Mouse (Mus musculus): ENCODE measurements around the gene Diras2. TPM values are rescaled to one million over a fixed set of nuclear protein-coding genes. Genes with fewer than 3 reads are reported as not detected.

The Diras2 gene
- polyA plus RNA-seq, 1 experiment from 2014 or later, result 0.14 TPM

GRCm38 (mm10) chr13:52552822-52553477 is 21.9 kb upstream of the Diras2 start:
- Histone ChIP-seq H3K4me2 (no peak overlapping the region), H3K9me3 (ENCODE audit: low read depth, low read length) (no peaks in the 10 kb centered on the region), H3K4me3 (ENCODE audit: low read depth, low read length) (no peak overlapping the region), H3K4me1 (ENCODE audit: insufficient read depth) (no peaks in the 10 kb centered on the region), H3K9ac (no peak overlapping the region), H3K36me3 (ENCODE audit: insufficient read depth) (no peaks in the 10 kb centered on the region), H3K27ac (ENCODE audit: low read depth) (no peak overlapping the region), H3K27me3 (ENCODE audit: insufficient read depth, low read length) (no peaks in the 10 kb centered on the region)
- ATAC-seq (ENCODE audit: insufficient read depth) (no peak), DNase-seq (no peak)
- WGBS, result 69% methylated on average over 9 of the region's 9 CpGs
- no peak for TF ChIP-seq CTCF (IDR thresholded peaks at IDR 0.05; ENCODE audit: low read depth)

GRCm38 (mm10) chr13:52551275-52551674 is 20.2 kb upstream of the Diras2 start:
- Histone ChIP-seq H3K9me3 (ENCODE audit: low read depth, low read length) (no peaks in the 10 kb centered on the region), H3K4me2 (no peak overlapping the region), H3K27ac (ENCODE audit: low read depth) (no peak overlapping the region), H3K4me3 (ENCODE audit: low read depth, low read length) (no peak overlapping the region), H3K27me3 (ENCODE audit: insufficient read depth, low read length) (no peaks in the 10 kb centered on the region), H3K36me3 (ENCODE audit: insufficient read depth) (no peaks in the 10 kb centered on the region), H3K4me1 (ENCODE audit: insufficient read depth) (no peaks in the 10 kb centered on the region), H3K9ac (no peak overlapping the region)
- no peak for DNase-seq
- no peak for ATAC-seq (ENCODE audit: insufficient read depth)
- 77% methylated on average over 9 of the region's 9 CpGs for WGBS
- TF ChIP-seq CTCF (IDR thresholded peaks at IDR 0.05; ENCODE audit: low read depth), result no peak

- Histone ChIP-seq H3K4me3 (ENCODE audit: low read depth, low read length) (no peak overlapping the region), H3K27ac (ENCODE audit: low read depth) (no peak overlapping the region), H3K36me3 (ENCODE audit: insufficient read depth) (no peaks in the 10 kb centered on the region), H3K4me2 (no peak overlapping the region), H3K9ac (no peak overlapping the region), H3K4me1 (ENCODE audit: insufficient read depth) (no peaks in the 10 kb centered on the region), H3K27me3 (ENCODE audit: insufficient read depth, low read length) (no peaks in the 10 kb centered on the region), H3K9me3 (ENCODE audit: low read depth, low read length) (no peaks in the 10 kb centered on the region)
- ATAC-seq (ENCODE audit: insufficient read depth), result no peak
- 0 out of 2 replicates have a peak, but pooled peaks have one; percentile 4 for TF ChIP-seq CTCF (IDR thresholded peaks at IDR 0.05; ENCODE audit: low read depth)
- 58% methylated on average over 5 of the region's 5 CpGs for WGBS
- no peak for DNase-seq
Observed at GRCm38 (mm10) chr13:52550690-52551193, 19.7 kb upstream of the Diras2 start.

GRCm38 (mm10) chr13:52546288-52546687 is 15.2 kb upstream of the Diras2 start:
- 60% methylated on average over 6 of the region's 6 CpGs for WGBS
- Histone ChIP-seq H3K27me3 (ENCODE audit: insufficient read depth, low read length) (no peaks in the 10 kb centered on the region), H3K4me2 (no peak overlapping the region), H3K36me3 (ENCODE audit: insufficient read depth) (no peaks in the 10 kb centered on the region), H3K9ac (no peak overlapping the region), H3K27ac (ENCODE audit: low read depth) (no peak overlapping the region), H3K4me3 (ENCODE audit: low read depth, low read length) (no peak overlapping the region), H3K4me1 (ENCODE audit: insufficient read depth) (no peaks in the 10 kb centered on the region), H3K9me3 (ENCODE audit: low read depth, low read length) (no peaks in the 10 kb centered on the region)
- ATAC-seq (ENCODE audit: insufficient read depth) (no peak), DNase-seq (no peak)
- no peak for TF ChIP-seq CTCF (IDR thresholded peaks at IDR 0.05; ENCODE audit: low read depth)

- Histone ChIP-seq H3K4me1 (ENCODE audit: insufficient read depth) (no peaks in the 10 kb centered on the region), H3K27ac (ENCODE audit: low read depth) (no peak overlapping the region), H3K9me3 (ENCODE audit: low read depth, low read length) (no peaks in the 10 kb centered on the region), H3K4me2 (no peak overlapping the region), H3K27me3 (ENCODE audit: insufficient read depth, low read length) (no peaks in the 10 kb centered on the region), H3K36me3 (ENCODE audit: insufficient read depth) (no peaks in the 10 kb centered on the region), H3K4me3 (ENCODE audit: low read depth, low read length) (no peak overlapping the region), H3K9ac (no peak overlapping the region)
- DNase-seq (no peak), ATAC-seq (ENCODE audit: insufficient read depth) (no peak)
- TF ChIP-seq CTCF (IDR thresholded peaks at IDR 0.05; ENCODE audit: low read depth), result no peak
- 56% methylated on average over 4 of the region's 4 CpGs for WGBS
Observed at GRCm38 (mm10) chr13:52542636-52543035, 11.6 kb upstream of the Diras2 start.

- Histone ChIP-seq H3K36me3 (ENCODE audit: insufficient read depth) (no peaks in the 10 kb centered on the region), H3K4me3 (ENCODE audit: low read depth, low read length) (no peak overlapping the region), H3K27me3 (ENCODE audit: insufficient read depth, low read length) (no peaks in the 10 kb centered on the region), H3K27ac (ENCODE audit: low read depth) (no peak overlapping the region), H3K9me3 (ENCODE audit: low read depth, low read length) (no peaks in the 10 kb centered on the region), H3K4me1 (ENCODE audit: insufficient read depth) (no peaks in the 10 kb centered on the region), H3K4me2 (no peak overlapping the region), H3K9ac (no peak overlapping the region)
- 62% methylated on average over 8 of the region's 8 CpGs for WGBS
- ATAC-seq (ENCODE audit: insufficient read depth) (no peak), DNase-seq (no peak)
- no peak for TF ChIP-seq CTCF (IDR thresholded peaks at IDR 0.05; ENCODE audit: low read depth)
Observed at GRCm38 (mm10) chr13:52542036-52542526, 11.0 kb upstream of the Diras2 start.

GRCm38 (mm10) chr13:52541385-52542035 is 10.4 kb upstream of the Diras2 start:
- H3K4me2 ChIP-seq, result no peak overlapping the region
- H3K9ac ChIP-seq, result no peak overlapping the region
- 63% methylated on average over 5 of the region's 5 CpGs for WGBS
- TF ChIP-seq CTCF (IDR thresholded peaks at IDR 0.05; ENCODE audit: low read depth), result no peak
- no peaks in the 10 kb centered on the region for H3K36me3 ChIP-seq (ENCODE audit: insufficient read depth)
- no peaks in the 10 kb centered on the region for H3K4me1 ChIP-seq (ENCODE audit: insufficient read depth)
- H3K27ac ChIP-seq (ENCODE audit: low read depth), result no peak overlapping the region
- ATAC-seq (ENCODE audit: insufficient read depth) (no peak), DNase-seq (no peak)
- no peak overlapping the region for H3K4me3 ChIP-seq (ENCODE audit: low read depth, low read length)
- no peaks in the 10 kb centered on the region for H3K27me3 ChIP-seq (ENCODE audit: insufficient read depth, low read length)
- no peaks in the 10 kb centered on the region for H3K9me3 ChIP-seq (ENCODE audit: low read depth, low read length)

Data from lung, embryonic 14.5 days (tissue).